Mouse (Mus musculus) adrenal gland, postnatal 0 days (tissue): ENCODE data around the gene Cdon. TPM values are rescaled to one million over a fixed set of nuclear protein-coding genes. Genes with fewer than 3 reads are reported as not detected.

Experiments used
- polyA plus RNA-seq: library from polyadenylated mRNA; unstranded; fragments of >200 nt; fragmentation: Nextera tagmentation; extraction: Ambion mirVana; gene quantifications from 2 replicates; pipeline ENCODE4 v1.2.1, GENCODE M21; 2015

The Cdon gene
- 4.7 and 5.6 TPM in 2 replicates for polyA plus RNA-seq

GRCm38 (mm10) chr9:35420805-35421719 lies at the start of gene Cdon:
Gene Cdon (plus strand): TSS chr9:35421128.

GRCm38 (mm10) chr9:35518169-35518568 lies 97.2 kb downstream of the Cdon start, which contains the start of gene Gm1113:
Gene Gm1113 (minus strand): TSS chr9:35518269.

Other genes with a start within 250 kb of the Cdon start
- 59.4 and 61.2 TPM in 2 replicates for gene Dcps, start 245.1 kb upstream of the Cdon start, polyA plus RNA-seq
- 70.2 and 112 TPM in 2 replicates for gene Srpr, start 221.0 kb upstream of the Cdon start, polyA plus RNA-seq
- gene Tirap, start 220.8 kb upstream of the Cdon start, polyA plus RNA-seq = 5.3 and 6.4 TPM in 2 replicates
- 27.5 and 43.3 TPM in 2 replicates for gene Foxred1, start 210.1 kb upstream of the Cdon start, polyA plus RNA-seq
- gene Fam118b, start 153.3 kb upstream of the Cdon start, polyA plus RNA-seq = 13.8 and 16.4 TPM in 2 replicates
- 15.1 and 20.5 TPM in 2 replicates for gene Rpusd4, start 153.3 kb upstream of the Cdon start, polyA plus RNA-seq
- gene Gm1113, start 97.1 kb downstream of the Cdon start, polyA plus RNA-seq = not detected in 2 replicates
- 1.8 and 3.6 TPM in 2 replicates for gene Ddx25, start 137.4 kb downstream of the Cdon start, polyA plus RNA-seq
- 10.7 and 11.9 TPM in 2 replicates for gene Pus3, start 137.5 kb downstream of the Cdon start, polyA plus RNA-seq
- 0.15 and 0.27 TPM in 2 replicates for gene Pate2, start 149.2 kb downstream of the Cdon start, polyA plus RNA-seq
- 7.3 and 8.3 TPM in 2 replicates for gene Hyls1, start 149.3 kb downstream of the Cdon start, polyA plus RNA-seq
- gene Pate4, start 190.8 kb downstream of the Cdon start, polyA plus RNA-seq = not detected in 2 replicates
- gene Pate3, start 227.1 kb downstream of the Cdon start, polyA plus RNA-seq = not detected in 2 replicates